Mouse (Mus musculus) lung, adult 2 months (tissue): ENCODE results near the gene Fmo6.

Source experiments
- CTCF ChIP-seq: fragments of 200-500 bp; IDR thresholded peaks from 2 replicates; pipeline ENCODE4 v1.5.1; 2011; ENCODE audit warnings: mild to moderate bottlenecking, low read length, control low read depth; ENCODE audit not compliant: insufficient read depth
- POLR2A ChIP-seq: fragments of 200-500 bp; IDR thresholded peaks from 2 replicates; pipeline ENCODE4 v1.6.1; 2011; ENCODE audit warnings: low read depth, mild to moderate bottlenecking, control low read depth, low read length, borderline replicate concordance; ENCODE audit errors: extremely low read depth

DNA sequence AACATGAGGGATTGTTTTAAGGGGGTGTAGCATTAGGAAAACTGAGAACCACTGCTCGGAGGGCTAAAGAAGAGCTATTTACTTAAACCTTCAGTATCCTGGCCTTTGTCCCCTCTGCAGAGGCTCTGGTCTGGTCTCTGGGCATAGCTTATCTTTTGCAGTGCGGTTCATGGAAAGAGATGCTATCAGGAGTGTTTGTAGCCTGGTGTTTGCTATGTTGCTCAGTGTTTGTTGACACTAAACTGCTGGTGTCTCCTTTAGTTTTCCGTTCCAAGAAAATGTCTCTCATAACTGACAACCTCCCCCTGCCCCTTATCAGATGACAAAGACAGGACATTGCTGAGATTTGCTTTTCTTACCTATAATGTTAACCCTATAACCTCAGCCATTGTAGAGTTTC is 62.2 kb downstream of the Fmo6 start:
- 0 out of 2 replicates have a peak, but pooled peaks have one; percentile 30 for TF ChIP-seq POLR2A
- no peak for TF ChIP-seq CTCF
